Mouse (Mus musculus) embryonic fibroblast, embryonic 13.5 days (primary cell): ENCODE data around the gene Kcnb1.

Experiments
- CTCF ChIP-seq: IDR thresholded peaks from 2 replicates; pipeline ENCODE4 v1.5.1; 2011; ENCODE audit warnings: mild to moderate bottlenecking, control low read depth, low read length, moderate library complexity, borderline replicate concordance; ENCODE audit not compliant: insufficient read depth
- POLR2A ChIP-seq: IDR thresholded peaks from 2 replicates; pipeline ENCODE4 v1.6.1; 2011; ENCODE audit warnings: low read depth, mild to moderate bottlenecking, control low read depth, low read length, moderate library complexity

- TF ChIP-seq CTCF = no peak
- TF ChIP-seq POLR2A = no peak
Measured at GRCm38 (mm10) chr2:167150135-167150534, 39.8 kb downstream of the Kcnb1 start.
